Mouse (Mus musculus) kidney, adult 11 months (tissue): ENCODE measurements around the gene Tacc3.
A peak's percentile ranks its signal among the peaks of the same experiment; 100 is the strongest.

ENCODE experiments used
- DNase-seq: peaks from one replicate; pipeline ENCODE4 v3.0.0; 2022

Tacc3 gene

GRCm38 (mm10) chr5:33694848-33695717 lies 37.2 kb downstream of the Tacc3 start:
- no peak for DNase-seq

GRCm38 (mm10) chr5:33695718-33696121 lies 37.8 kb downstream of the Tacc3 start:
- DNase-seq: no peak

- no peak for DNase-seq
Measured at GRCm38 (mm10) chr5:33696430-33696829, 38.5 kb downstream of the Tacc3 start.

DNA sequence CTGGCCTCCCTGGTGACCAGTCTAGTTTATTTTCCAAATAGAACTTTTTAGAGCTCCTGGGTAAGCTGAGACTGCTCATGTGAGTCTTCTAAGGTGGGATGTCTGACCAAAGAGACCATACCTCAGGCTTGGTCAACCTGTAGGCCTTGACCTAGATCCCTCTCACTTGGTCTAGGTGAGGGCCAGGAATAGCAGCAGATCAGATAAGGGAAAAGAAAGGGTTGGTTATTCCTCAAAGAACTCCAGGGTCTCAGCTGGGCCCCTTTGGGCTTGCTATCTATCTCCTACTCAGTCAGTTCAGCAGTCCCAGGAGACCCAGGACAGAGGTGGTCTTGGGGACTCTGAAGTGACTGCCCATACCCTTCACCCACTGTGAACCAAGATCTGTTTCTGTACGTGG lies 39.6 kb downstream of the Tacc3 start:
- DNase-seq: no peak

GRCm38 (mm10) chr5:33697947-33698512 lies 40.1 kb downstream of the Tacc3 start:
- DNase-seq: no peak

GRCm38 (mm10) chr5:33698669-33699068 lies 40.7 kb downstream of the Tacc3 start:
- no peak for DNase-seq

- no peak for DNase-seq
Measured at GRCm38 (mm10) chr5:33700010-33700409, 42.1 kb downstream of the Tacc3 start.

- no peak for DNase-seq
Measured at GRCm38 (mm10) chr5:33701832-33702231, 43.9 kb downstream of the Tacc3 start.

- DNase-seq: no peak
Measured at GRCm38 (mm10) chr5:33703999-33704398, 46.1 kb downstream of the Tacc3 start.

- DNase-seq: no peak
Measured at GRCm38 (mm10) chr5:33704945-33705611, 47.1 kb downstream of the Tacc3 start.

DNA sequence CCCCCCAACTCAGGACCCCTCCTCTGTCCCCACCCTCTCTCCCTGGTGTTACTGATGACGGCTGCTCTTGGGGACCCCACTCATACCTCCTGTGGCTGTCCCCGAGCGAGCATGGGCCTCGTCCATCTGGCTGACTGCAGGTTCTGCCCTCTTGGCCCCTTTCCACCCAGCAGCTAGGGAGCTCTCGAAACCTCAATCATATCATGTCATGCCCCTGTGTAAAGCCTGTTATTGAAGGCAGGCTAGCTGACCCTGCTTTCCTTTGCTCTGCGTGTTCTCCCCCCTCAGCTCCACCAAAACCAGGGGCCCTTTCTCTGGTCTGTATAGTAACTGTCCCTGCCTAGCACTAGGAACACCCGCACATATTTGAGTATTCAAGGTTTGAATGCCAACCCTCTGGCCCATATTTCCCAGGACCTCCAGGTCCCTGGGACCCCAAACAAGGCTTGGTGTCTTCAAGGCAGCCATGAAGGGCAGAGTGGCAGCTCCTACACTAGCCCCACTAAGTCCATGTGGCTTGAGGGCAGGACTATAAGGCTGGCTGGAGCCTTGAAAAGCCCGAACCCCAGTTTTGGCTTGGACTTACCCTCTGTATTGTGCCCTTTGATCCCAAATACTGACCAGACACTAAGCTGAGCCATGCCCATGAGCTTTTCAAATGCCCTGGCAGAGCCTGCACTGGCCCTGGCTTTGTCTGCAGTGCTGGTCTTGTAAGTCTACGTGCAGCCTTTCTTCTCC lies 47.9 kb downstream of the Tacc3 start:
- no peak for DNase-seq

DNA sequence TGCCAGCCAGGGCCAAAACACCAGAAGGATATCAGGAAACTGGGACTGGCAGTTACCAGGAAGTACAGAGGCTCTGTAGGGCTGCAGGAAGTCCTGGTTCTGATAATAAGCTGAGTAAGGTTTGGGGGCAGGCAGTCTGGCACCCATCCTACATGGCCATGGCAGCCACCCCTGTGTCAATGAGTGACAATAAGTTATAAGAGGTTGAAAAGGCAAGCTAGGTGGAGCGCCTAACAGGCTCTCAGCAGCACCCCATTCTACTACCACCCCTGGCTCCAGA lies 48.4 kb downstream of the Tacc3 start:
- no peak for DNase-seq

GRCm38 (mm10) chr5:33707163-33707562 lies 49.2 kb downstream of the Tacc3 start:
- peak; percentile 38 for DNase-seq

DNA sequence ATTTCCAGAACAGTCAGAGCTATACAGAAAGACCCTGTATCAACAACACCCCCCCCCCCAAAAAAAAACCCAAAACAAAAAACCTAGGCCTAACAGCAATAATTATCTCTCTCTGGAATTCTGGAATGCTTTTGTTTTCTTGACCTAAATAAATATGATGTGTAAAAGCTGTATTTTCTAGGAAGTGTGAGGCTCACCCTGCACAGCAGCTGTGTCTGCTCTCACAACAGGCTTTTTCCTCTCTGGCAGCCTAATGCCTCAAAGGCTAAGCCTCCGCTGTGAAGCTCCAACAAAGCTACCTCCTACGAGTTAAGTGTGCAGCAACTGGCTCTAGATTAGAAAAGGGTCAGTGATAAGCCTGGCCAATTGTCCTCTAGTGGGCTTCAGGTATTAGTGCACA lies 51.1 kb downstream of the Tacc3 start:
- no peak for DNase-seq

DNA sequence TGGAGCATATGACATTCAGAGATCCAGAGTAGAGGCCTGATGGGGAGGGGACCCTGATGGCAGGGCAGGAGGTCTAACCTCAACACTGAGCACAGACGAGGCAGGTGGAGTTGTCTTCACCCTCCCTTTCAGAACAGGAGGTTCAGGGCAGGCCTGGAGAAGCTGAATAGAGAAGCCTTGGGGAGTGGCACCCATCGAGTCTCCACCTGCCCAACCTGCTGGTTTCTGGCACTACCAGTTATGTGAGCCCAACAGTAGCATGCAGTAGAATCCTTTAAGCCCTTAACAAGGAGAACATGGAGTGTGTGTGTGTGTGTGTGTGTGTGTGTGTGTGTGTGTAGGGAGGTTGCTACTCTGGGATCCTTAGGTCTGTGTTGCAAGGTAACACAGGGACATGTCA lies 54.6 kb downstream of the Tacc3 start:
- DNase-seq: no peak

DNA sequence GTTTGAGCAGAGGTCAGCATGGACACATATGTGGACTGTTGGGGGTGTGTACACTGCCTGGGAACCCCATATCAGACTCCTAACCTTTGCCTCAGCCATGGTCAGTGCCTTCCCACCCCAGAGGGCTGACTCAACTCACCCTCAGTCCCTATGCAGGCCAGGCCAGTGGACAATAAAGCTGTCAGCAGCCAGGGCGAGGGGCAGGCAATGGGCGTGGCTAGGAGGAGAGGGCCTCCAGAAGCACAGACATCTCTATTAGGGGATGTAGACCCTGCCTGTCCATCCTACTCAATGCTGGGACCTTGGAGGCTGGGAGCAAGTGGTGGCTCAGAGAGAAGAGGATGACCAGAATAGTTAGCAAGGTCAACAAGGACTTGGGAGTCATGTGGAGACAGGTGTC lies 57.3 kb downstream of the Tacc3 start:
- DNase-seq: no peak

DNA sequence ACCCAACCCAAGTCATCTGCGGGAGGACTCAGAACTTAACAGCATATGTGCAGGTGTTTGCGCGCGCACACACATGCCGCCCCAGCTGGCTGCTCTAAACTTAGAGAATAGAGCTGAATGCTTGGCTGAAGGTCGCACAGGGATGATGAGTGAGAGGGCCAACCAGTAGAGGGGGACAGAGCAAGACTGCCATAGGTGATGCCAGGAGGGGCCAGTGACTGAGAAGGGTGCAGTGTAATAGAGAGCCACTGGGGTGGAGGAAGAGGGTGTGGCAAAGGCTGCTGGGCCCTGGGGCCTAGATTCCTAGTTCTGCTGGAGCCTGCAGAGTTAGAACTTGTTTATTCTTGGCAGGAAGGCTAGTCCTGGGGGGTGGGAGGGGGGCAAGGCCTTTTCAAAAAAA lies 58.5 kb downstream of the Tacc3 start:
- DNase-seq: no peak

DNA sequence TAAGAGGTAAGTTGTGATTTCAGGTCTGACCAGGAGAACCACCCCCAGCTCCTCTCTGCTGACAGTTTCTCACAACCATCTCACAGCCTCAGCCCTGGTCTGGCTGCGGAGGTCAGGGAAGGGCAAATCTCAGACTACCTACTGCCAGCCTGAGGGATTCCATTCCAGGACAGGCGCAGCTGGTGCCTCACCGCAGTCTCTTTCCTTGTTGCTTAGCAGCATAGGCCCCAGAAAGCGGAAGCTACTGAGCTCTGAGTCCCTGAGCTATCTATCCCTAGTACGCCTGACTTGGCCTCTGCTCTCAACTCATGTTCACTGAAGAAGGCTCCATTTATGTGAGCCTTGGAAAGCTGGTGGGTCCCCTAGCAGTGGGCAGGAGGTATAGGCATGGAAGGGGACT lies 60.5 kb downstream of the Tacc3 start:
- DNase-seq: no peak

DNA sequence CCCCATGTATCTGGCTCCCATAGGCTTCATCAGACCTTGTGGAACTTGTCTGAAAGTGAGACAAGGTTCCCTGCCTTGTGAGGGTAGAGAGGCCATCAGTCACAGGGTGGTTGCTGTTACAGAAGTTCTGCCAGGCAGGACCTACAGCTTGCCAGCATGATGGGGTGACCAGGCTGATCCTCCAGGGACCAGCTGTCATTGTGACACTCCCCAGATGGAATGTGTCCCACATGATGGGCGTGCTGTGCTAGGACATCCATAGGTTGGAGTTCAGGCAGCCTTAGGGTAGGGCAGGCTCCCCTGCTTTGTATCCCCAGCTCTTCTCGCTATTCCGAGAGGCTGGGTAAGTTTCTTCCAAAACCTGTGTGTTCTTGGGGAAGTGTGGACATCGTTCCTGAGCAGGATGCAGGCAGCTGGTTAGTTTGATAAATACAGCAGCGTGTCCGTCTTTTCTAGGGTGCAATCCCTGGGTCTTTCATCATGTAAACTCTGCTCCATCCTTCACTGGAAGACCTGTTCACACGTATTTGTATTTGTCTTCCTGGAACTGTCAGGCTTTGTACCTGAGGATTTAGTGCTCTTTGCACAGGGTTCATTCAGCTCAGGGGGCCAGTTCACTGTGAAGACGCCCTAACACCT lies 63.0 kb downstream of the Tacc3 start:
- DNase-seq: no peak

GRCm38 (mm10) chr5:33721541-33722265 lies 63.8 kb downstream of the Tacc3 start, which contains the start of gene Fgfr3:
Fgfr3 (plus strand) TSS chr5:33721674.
- peak; percentile 64 for DNase-seq

- no peak for DNase-seq
Measured at GRCm38 (mm10) chr5:33722266-33723018, 64.5 kb downstream of the Tacc3 start.
